Mouse (Mus musculus) lung, postnatal 36 days (tissue): ENCODE data around the gene Lyzl4.

Experiments
- DNase-seq: peaks from one replicate; pipeline ENCODE4 v3.0.0; 2022; ENCODE audit warnings: mixed read lengths

Lyzl4 gene

DNA sequence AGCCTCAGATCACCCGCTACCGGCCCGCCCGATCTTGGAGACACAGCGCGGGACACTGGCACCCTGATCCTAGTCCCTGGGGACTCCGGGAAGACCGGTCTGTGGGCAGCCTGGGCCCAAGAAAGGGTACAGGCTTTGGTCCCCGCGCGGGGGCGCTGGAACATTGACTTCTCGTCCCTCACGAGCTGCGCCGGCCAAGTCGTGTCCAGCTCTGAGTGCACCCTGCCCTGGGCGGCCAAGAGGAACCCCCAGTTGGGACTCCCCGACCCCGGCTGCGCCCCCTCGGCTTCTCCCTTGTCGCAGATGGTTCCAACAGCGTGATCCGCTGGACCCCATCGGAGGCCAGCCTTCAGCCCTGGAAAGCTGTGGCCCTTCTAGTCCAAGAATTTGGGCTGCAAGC is at the start of gene Lyzl4:
Gene Lyzl4, minus strand, starts transcription at position 96 of the 400 bp plus-strand sequence.
- peak; percentile 90 for DNase-seq

- no peak for DNase-seq
Observed at GRCm38 (mm10) chr9:121690734-121691133, 48.8 kb upstream of the Lyzl4 start.

GRCm38 (mm10) chr9:121690200-121690651 is 48.3 kb upstream of the Lyzl4 start:
- no peak for DNase-seq

DNA sequence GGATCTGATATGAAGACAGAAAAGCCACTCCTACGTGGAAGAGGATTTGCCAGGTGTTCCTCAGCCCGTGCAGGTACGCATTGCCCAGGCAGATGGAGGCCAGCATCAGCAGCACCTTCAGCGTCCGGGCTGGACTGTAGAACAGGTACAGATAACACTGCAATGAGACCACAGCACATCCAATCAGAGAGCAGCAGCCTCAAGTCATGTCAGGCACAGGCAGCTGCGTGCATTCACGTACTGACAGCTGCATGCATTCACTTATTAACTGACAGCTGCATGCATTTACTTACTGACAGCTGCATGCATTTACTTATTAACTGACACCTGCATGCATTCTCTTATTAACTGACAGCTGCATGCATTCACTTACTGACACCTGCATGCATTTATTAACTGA is 42.8 kb upstream of the Lyzl4 start:
- no peak for DNase-seq

- no peak for DNase-seq
Observed at GRCm38 (mm10) chr9:121682037-121682680, 40.3 kb upstream of the Lyzl4 start.

- no peak for DNase-seq
Observed at GRCm38 (mm10) chr9:121681191-121681590, 39.3 kb upstream of the Lyzl4 start.

GRCm38 (mm10) chr9:121679549-121679948 is 37.7 kb upstream of the Lyzl4 start:
- DNase-seq: peak; percentile 81

- DNase-seq: peak; percentile 93
Observed at GRCm38 (mm10) chr9:121677476-121677875, 35.6 kb upstream of the Lyzl4 start.

- peak; percentile 58 for DNase-seq
Observed at GRCm38 (mm10) chr9:121677069-121677468, 35.2 kb upstream of the Lyzl4 start.

- DNase-seq: no peak
Observed at GRCm38 (mm10) chr9:121675556-121675955, 33.7 kb upstream of the Lyzl4 start.

- DNase-seq: peak; percentile 64
Observed at GRCm38 (mm10) chr9:121675011-121675410, 33.1 kb upstream of the Lyzl4 start.

- no peak for DNase-seq
Observed at GRCm38 (mm10) chr9:121673716-121674115, 31.8 kb upstream of the Lyzl4 start.

DNA sequence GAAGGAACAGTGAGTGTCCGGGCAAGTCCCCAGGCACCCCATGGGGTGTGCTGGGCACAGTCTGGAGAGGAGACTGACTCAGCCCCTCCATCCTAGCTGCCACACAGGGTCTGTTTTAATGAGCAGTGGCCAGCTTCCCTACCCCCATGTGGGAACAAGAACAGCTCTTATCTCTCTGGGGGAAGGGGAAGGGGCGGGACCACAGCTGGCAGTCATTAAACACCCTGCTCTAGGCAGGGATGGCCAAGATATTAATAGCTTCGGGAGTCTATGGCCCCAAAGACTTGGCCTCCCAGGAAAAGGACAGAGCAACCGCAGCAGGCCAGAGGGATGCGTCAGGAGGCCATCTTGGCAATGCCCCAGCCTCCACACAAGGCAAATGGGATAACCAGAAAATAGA is 30.4 kb upstream of the Lyzl4 start:
- peak; percentile 83 for DNase-seq

DNA sequence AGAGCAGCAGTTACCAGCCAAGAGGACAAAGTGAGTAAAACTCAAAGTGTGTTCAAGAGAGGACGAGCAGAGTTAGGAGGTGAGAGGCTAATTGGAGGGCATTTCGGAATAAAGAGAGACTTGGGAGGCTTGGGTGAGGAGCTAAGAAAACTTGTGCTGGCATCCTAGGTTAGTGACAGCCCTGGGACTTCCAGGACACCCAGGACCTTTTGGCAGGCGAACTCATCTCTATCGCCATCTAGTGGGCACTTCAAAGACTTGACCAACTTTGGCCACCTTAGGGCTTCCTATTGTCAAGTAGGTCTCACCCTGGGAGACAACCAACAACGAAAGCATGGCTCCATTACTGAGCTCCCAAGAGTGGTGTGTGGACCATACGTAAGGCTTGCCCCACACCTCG is 29.4 kb upstream of the Lyzl4 start:
- peak; percentile 76 for DNase-seq

- DNase-seq: peak; percentile 83
Observed at GRCm38 (mm10) chr9:121669348-121669791, 27.5 kb upstream of the Lyzl4 start.

GRCm38 (mm10) chr9:121667822-121668221 is 25.9 kb upstream of the Lyzl4 start:
- DNase-seq: no peak

- DNase-seq: no peak
Observed at GRCm38 (mm10) chr9:121666957-121667630, 25.2 kb upstream of the Lyzl4 start.

GRCm38 (mm10) chr9:121664104-121664503 is 22.2 kb upstream of the Lyzl4 start:
- DNase-seq: no peak

DNA sequence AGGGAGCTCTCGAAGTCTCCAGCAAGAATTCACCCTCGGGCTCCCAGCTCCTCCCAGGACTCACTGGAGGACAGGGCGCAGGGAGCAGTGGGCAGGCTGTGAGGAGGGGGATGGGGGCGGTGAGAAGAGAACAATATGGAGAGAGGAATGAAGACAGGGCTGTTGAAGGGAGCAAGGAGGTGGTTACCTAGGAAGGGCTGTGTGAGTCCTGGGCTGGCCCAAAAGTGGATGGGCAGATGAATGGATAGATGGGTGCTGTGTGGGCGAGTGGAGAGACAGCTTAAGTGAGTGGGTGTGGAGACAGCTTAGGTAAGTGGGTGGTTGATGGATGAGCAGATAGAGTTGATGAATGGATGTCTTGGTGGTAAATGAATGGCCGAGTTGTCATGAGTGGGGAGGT is 21.6 kb upstream of the Lyzl4 start:
- no peak for DNase-seq

DNA sequence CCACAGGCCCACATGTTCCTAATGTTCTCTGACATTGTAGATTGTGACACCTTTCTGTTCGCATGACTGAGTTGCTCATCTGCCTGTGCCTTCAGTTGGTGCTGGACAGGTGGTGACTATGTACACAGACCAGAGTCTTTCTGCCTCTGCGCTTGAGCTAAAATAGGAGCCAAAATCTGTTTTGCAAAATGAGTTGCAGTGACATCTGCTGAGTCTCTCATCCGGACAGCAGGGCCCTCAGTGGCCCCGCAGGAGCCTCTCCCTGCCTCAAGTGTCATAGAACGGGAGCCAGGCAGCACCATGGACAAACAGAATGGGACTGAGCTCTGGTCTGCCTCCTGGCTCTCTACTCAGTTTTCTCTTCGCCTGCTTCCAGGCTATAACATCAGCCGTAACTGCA is 17.9 kb upstream of the Lyzl4 start:
- DNase-seq: no peak

DNA sequence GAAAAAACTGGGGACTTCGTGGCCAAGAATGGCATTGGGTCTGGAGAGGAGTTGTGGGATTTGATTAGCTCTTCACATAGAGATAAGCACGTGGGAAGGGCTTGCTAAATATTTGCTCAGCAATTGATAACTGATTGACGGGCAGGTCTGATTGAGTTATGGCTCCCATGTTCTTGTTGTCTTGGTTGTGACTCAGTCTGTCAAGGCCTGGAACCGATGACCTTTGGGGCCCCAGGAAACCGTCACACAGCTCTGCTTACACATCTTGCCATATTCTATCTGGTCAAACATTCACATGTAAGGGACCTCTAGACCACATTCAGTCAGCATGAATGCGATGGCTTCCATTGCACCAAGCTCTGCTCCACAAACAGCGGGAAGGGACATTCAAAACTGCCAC is 16.4 kb upstream of the Lyzl4 start:
- no peak for DNase-seq

DNA sequence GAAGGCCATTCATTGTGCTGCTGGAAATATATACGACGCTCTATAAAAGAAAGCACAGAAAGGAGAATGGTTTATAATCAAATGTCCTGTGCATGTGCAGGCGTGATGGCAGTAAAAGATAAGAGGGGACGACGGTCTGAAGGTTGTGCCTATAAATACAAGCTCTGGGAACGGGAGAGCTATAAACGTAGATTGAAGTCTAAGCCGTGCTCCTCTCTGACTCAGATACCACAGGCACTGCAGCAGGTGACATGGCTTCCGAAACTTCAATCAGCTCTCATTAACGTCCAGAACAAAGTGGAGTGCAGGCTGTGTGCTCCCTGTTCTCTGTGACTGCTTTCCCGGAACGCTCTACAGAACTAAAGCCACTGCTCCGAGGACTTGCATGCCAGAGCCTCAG is 15.2 kb upstream of the Lyzl4 start:
- no peak for DNase-seq

DNA sequence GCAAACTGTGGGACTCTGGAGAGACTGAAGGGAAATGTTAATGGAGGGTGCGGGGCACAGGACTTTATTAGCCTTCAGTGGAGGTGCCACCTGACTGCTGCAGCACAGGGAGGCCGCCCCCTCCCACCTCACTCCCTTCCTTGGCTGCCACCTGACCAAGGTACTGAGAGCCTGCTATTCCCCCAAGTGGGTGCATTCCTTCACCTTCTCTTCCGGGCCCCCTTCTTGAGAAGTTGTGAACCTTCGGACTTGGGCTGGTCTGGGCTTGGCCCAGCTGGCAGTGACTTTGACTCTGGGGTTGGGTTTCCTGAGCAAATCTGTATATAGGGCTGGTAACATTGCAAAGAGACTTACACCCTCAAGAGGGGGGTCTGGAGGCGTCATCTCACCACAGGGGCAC is 14.4 kb upstream of the Lyzl4 start:
- DNase-seq: no peak

GRCm38 (mm10) chr9:121653668-121654067 is 11.8 kb upstream of the Lyzl4 start:
- peak; percentile 27 for DNase-seq

- DNase-seq: peak; percentile 53
Observed at GRCm38 (mm10) chr9:121647026-121647425, 5.1 kb upstream of the Lyzl4 start.
